Mouse (Mus musculus) regulatory T cell (primary cell): ENCODE measurements around the gene Zc3h10.

ENCODE experiments used
- in situ Hi-C: fragments of 300-600 bp; cut with MboI, MseI; formaldehyde crosslinking; loops from one replicate; pipeline ENCODE4 v1.15.1; 2025; ENCODE audit warnings: high pct_unique_total_duplicates

The Zc3h10 gene

GRCm38 (mm10) chr10:128497134-128497737, 50.3 kb downstream of the Zc3h10 start:
- in situ Hi-C loops, result loop anchor here (10.0 kb wide), 1 partner anchor 822 kb away; no protein-coding TSS in a partner anchor

GRCm38 (mm10) chr10:128496509-128497077, 51.0 kb downstream of the Zc3h10 start:
- in situ Hi-C loops, result loop anchor here (10.0 kb wide), 1 partner anchor 822 kb away; no protein-coding TSS in a partner anchor

DNA sequence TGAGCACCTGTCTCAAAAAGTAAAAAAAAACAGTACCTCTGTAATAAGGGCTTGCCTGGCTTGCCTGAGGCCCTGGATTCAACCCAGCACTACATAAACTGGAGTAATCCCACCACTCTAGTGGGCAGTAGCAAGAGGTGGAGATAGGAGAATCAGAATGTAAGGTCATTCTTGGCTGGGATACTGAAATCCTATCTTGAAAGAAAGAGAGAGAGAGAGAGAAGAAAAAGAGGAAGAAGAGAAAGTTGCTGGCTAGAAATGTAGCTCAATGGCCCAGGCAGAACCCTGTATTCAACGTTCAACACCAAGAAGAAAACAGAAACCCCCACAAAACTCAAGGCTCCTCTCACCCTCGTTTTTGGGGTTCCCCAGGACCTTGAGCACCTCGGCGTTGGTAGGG, 51.7 kb downstream of the Zc3h10 start:
- in situ Hi-C loops, result loop anchor here (10.0 kb wide), 1 partner anchor 821 kb away; no protein-coding TSS in a partner anchor

DNA sequence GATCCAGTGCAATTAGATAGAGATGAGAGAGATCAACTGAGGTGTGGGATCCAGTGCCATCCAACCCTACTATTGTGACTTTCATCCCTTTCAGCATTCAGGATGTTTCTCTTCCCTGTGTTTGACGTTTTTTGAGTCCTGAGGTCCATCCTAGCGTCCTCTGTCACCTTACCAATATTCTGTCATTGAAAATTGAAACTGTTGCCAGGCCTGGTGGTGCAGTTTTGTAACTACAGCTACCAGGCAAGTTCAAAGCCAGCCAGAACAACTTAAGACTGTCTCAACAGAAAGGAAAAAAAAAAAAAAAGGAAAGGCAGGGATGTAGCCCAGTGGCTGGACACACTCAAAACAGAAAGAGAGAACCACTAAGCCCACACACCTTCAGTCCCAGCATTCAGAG, 52.3 kb downstream of the Zc3h10 start:
- in situ Hi-C loops, result loop anchor here (10.0 kb wide), 1 partner anchor 820 kb away; no protein-coding TSS in a partner anchor

- in situ Hi-C loops, result loop anchor here (10.0 kb wide), 1 partner anchor 820 kb away; no protein-coding TSS in a partner anchor
Observed at GRCm38 (mm10) chr10:128494667-128495245, 52.8 kb downstream of the Zc3h10 start.

GRCm38 (mm10) chr10:128493695-128494666, 53.6 kb downstream of the Zc3h10 start, which contains the start of gene Myl6:
Gene Myl6 (minus strand): TSS chr10:128494145.
- in situ Hi-C loops, result loop anchor here (10.0 kb wide), 1 partner anchor 819 kb away; no protein-coding TSS in a partner anchor

DNA sequence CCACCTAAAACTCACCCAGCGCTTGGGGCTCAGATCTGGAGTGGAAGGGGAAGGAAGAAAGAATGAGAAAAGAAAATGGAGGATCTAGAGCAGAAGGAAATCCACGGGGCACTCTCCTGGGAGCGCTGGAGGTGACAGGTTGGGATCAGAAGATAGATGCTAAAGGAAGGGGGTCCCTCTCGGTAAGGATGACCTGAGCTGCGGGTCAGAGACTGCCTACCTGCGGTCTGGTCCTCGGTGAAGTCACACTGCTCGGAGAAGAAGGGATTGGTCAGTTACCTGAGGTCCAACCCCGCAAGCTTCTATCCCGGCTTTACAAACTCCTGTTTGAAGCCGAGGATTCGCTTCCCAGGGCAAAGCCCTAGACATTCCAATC, 54.3 kb downstream of the Zc3h10 start:
- in situ Hi-C loops, result loop anchor here (10.0 kb wide), 1 partner anchor 819 kb away; no protein-coding TSS in a partner anchor

DNA sequence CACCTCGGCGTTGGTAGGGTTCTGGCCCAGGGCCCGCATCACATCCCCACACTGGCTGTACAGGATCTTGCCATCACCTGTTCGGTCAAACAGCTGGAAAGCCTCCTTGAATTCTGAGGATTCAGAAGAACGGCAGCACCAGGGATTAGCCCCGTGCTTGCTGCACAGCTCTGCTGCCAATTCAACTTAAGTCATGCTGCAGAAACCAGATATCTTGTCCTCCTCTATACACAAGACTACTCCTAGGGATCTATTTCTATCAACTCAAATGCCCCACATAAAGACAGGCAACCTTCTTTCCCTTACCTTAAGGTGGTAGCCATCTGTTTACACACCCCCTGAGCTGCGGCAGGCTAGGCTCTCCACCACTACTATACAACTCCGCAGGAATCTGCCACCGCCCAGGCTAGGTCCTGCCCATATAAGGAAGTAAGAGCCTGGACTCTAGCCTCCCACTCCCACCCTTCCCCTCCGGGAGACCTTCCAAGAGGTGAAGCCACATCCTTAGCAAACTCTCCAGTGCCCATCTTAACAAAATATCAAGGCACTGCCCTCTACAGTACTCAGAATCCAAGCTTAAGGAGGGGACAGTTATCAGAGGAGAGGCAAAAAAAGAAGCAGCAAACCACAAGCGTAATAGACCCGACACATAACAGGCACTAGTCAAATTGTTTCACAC, 54.8 kb downstream of the Zc3h10 start:
- in situ Hi-C loops, result loop anchor here (10.0 kb wide), 1 partner anchor 818 kb away; no protein-coding TSS in a partner anchor

DNA sequence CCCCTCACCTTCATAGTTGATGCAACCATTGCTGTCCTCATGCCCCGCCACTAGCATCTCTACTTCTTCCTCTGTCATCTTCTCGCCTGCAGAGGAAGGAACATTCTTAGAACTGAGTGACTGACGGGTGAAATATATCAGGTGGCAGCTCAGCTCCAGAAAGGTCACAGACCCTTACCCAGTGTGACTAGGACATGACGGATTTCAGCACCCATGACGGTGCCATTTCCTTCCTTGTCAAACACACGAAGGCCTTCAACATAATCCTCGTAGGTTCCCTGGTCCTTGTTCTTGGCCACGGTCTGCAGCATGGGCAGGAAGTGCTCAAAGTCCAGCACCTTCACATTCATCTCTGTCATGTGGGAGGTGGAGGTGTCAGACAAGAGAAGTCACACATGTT, 55.5 kb downstream of the Zc3h10 start:
- in situ Hi-C loops, result loop anchor here (10.0 kb wide), 1 partner anchor 817 kb away; no protein-coding TSS in a partner anchor
